Mouse (Mus musculus) intestine, embryonic 14.5 days (tissue): ENCODE data around the gene Dus2. TPM values are rescaled to one million over a fixed set of nuclear protein-coding genes. Genes with fewer than 3 reads are reported as not detected.

Experiments used
- microRNA-seq: library from miRNA; unstranded; fragments of <30 nt; microRNA quantifications from one replicate; pipeline ENCODE4, GENCODE M21; 2016
- polyA plus RNA-seq: library from polyadenylated mRNA; unstranded; fragments of >200 nt; fragmentation: Nextera tagmentation; extraction: Ambion mirVana; gene quantifications from 2 replicates; pipeline ENCODE4 v1.2.1, GENCODE M21; 2014

Gene Dus2
- polyA plus RNA-seq, 1 experiment from 2014 or later = 18.3 TPM

Small RNA genes lying within 50 kb of the gene (microRNA-seq; reads per million reads assigned to microRNA genes)
- not detected for gene Mir7074

Other genes starting within 250 kb of the Dus2 start
- gene Gfod2, start 232.7 kb upstream of the Dus2 start, polyA plus RNA-seq = 11.3 and 11.8 TPM in 2 replicates
- 11.6 and 11.7 TPM in 2 replicates for gene Ranbp10, start 164.0 kb upstream of the Dus2 start, polyA plus RNA-seq
- gene Tsnaxip1, start 163.6 kb upstream of the Dus2 start, polyA plus RNA-seq = 0.11 TPM in 1 of 2 replicates, not detected in the other
- 39.2 and 40.1 TPM in 2 replicates for gene Cenpt, start 138.1 kb upstream of the Dus2 start, polyA plus RNA-seq
- 58.0 and 61.1 TPM in 2 replicates for gene Thap11, start 136.2 kb upstream of the Dus2 start, polyA plus RNA-seq
- gene Nutf2, start 130.8 kb upstream of the Dus2 start, polyA plus RNA-seq = 302 and 316 TPM in 2 replicates
- 37.0 and 40.7 TPM in 2 replicates for gene Edc4, start 110.5 kb upstream of the Dus2 start, polyA plus RNA-seq
- 0.32 and 0.97 TPM in 2 replicates for gene Nrn1l, start 97.8 kb upstream of the Dus2 start, polyA plus RNA-seq
- 30.0 and 31.7 TPM in 2 replicates for gene Pskh1, start 90.9 kb upstream of the Dus2 start, polyA plus RNA-seq
- gene Ctrl, start 57.5 kb upstream of the Dus2 start, polyA plus RNA-seq = 1.0 and 1.4 TPM in 2 replicates
- 64.2 and 64.8 TPM in 2 replicates for gene Psmb10, start 52.9 kb upstream of the Dus2 start, polyA plus RNA-seq
- 1.2 and 1.4 TPM in 2 replicates for gene Lcat, start 48.0 kb upstream of the Dus2 start, polyA plus RNA-seq
- gene Slc12a4, start 25.2 kb upstream of the Dus2 start, polyA plus RNA-seq = 27.8 and 28.6 TPM in 2 replicates
- gene Dpep3, start 11.9 kb upstream of the Dus2 start, polyA plus RNA-seq = not detected in 2 replicates
- not detected in 2 replicates for gene Dpep2nb, start 14.6 kb downstream of the Dus2 start, polyA plus RNA-seq
- 16.9 and 17.9 TPM in 2 replicates for gene Ddx28, start 20.5 kb downstream of the Dus2 start, polyA plus RNA-seq
- gene Nfatc3, start 67.5 kb downstream of the Dus2 start, polyA plus RNA-seq = 6.9 and 7.6 TPM in 2 replicates
- 22.4 and 25.4 TPM in 2 replicates for gene Esrp2, start 145.6 kb downstream of the Dus2 start, polyA plus RNA-seq
- gene Pla2g15, start 159.1 kb downstream of the Dus2 start, polyA plus RNA-seq = 4.1 and 5.0 TPM in 2 replicates
- 68.9 and 73.2 TPM in 2 replicates for gene Slc7a6, start 177.5 kb downstream of the Dus2 start, polyA plus RNA-seq
- gene Slc7a6os, start 219.6 kb downstream of the Dus2 start, polyA plus RNA-seq = 34.5 and 37.4 TPM in 2 replicates
- gene Prmt7, start 219.6 kb downstream of the Dus2 start, polyA plus RNA-seq = 61.2 and 64.6 TPM in 2 replicates